9 mouse cellular contexts compared by ENCODE assay signal in the genomic region with DNA sequence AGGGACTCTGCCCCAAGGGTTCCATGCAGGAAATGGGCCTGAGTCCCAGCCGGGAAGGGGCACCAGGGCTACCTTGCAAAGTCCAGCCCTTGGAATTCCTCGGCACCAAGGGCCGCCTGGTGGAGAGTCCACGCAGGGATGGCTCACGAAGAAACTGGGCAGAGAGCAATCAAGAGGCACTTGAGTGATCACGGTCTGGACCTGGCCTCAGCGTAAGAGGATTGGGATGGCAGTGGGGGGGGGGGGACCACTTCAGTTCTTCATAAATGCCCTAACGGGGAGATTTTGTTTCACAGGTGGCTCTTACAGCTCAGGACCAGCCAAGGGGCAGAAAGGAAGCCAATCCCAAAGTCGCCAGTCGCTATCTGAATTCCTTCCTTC. TPM values are rescaled to one million over a fixed set of nuclear protein-coding genes. Genes with fewer than 3 reads are reported as not detected.
DNase-seq lines count a peak whose midpoint lies in the region; ATAC-seq lines count a peak whose summit lies in the region.
"Had no signal": no experiment of that assay in that cellular context is flagged by ENCODE, and none has a peak within 500 bp of the region (broad histone marks: within the 10 kb centered on the region; RNA-seq: fewer than 3 reads in every experiment).

No protein-coding gene starts in this region.

- peaks cover 34 to 53% of the 10 kb centered on the region in 2 experiments for H3K4me1 ChIP-seq in heart, embryonic 14.5 days (ENCODE audit: control insufficient read depth in 2 of 2, insufficient read depth in 2 of 2, low read length in 2 of 2)
- peaks cover 38% of the 10 kb centered on the region for H3K4me1 ChIP-seq in forebrain, embryonic 16.5 days (replicated peaks; ENCODE audit: control insufficient read depth, insufficient read depth, low read length)

- no peaks in the 10 kb centered on the region for H3K36me3 ChIP-seq in heart, embryonic 14.5 days (ENCODE audit: control insufficient read depth, insufficient read depth, low read length)
- H3K36me3 ChIP-seq in forebrain, embryonic 16.5 days (ENCODE audit: control insufficient read depth, insufficient read depth) = no peaks in the 10 kb centered on the region

- peak overlapping the region; percentile 72 to 79 for H3K27ac ChIP-seq in heart, embryonic 14.5 days (replicated peaks in 1 of 2; ENCODE audit: control insufficient read depth in 1 of 2, insufficient read depth in 1 of 2, low read depth in 2 of 2, low read length in 2 of 2)
- peak overlapping the region; percentile 87 for H3K27ac ChIP-seq in forebrain, embryonic 16.5 days (ENCODE audit: low read length)
- H3K27ac ChIP-seq: macrophage had no signal

- peak overlapping the region in 1 of 2 experiments; percentile 8; a peak in 1 of 4 replicates for H3K4me3 ChIP-seq in heart, embryonic 14.5 days (ENCODE audit: control insufficient read depth in 1 of 2, insufficient read depth in 1 of 2, low read depth in 1 of 2, low read length in 2 of 2)
- no peak overlapping the region for H3K4me3 ChIP-seq in forebrain, embryonic 16.5 days (replicated peaks; ENCODE audit: low read length)

- ATAC-seq in heart, embryonic 14.5 days (ENCODE audit: insufficient number of reproducible peaks, insufficient read depth, low FRiP score, low read depth) = no peak
- no peak for ATAC-seq in forebrain, embryonic 16.5 days

- no peak for DNase-seq in heart, adult 18-20 months
- peak; percentile 80 to 84 for DNase-seq in kidney, postnatal 36 days
- DNase-seq in neural tube, embryonic 10.5 days (ENCODE audit: extremely low spot score, low spot score) = peak; percentile 64
- DNase-seq in thymus, postnatal 25 days = no peak
- no peak for DNase-seq in thymus, postnatal 36 days
- DNase-seq in cerebellum, adult 18-20 months = no peak

- H3K27me3 ChIP-seq in heart, embryonic 14.5 days (ENCODE audit: control insufficient read depth, insufficient read depth, low read length) = no peaks in the 10 kb centered on the region
- no peaks in the 10 kb centered on the region for H3K27me3 ChIP-seq in forebrain, embryonic 16.5 days (replicated peaks; ENCODE audit: control insufficient read depth, insufficient read depth, low read length)

- H3K9me3 ChIP-seq in heart, embryonic 14.5 days (ENCODE audit: control insufficient read depth, low read length) = no peaks in the 10 kb centered on the region
- no peaks in the 10 kb centered on the region for H3K9me3 ChIP-seq in forebrain, embryonic 16.5 days (ENCODE audit: control insufficient read depth, low read length)

- 6% methylated on average over 10 of the region's 10 CpGs for WGBS in heart, embryonic 14.5 days
- WGBS in forebrain, embryonic 16.5 days = 9% methylated on average over 10 of the region's 10 CpGs

- peak overlapping the region; percentile 54 for H3K4me2 ChIP-seq in heart, embryonic 14.5 days (ENCODE audit: low read length)
- H3K4me2 ChIP-seq in forebrain, embryonic 16.5 days (ENCODE audit: low read length) = peak overlapping the region; percentile 34

- H3K9ac ChIP-seq in heart, embryonic 14.5 days (ENCODE audit: low read length) = peak overlapping the region; percentile 18
- peak overlapping the region; percentile 51 for H3K9ac ChIP-seq in forebrain, embryonic 16.5 days (replicated peaks; ENCODE audit: low read depth, low read length)

RNA-seq across cellular contexts. Expression of a gene that starts 41.7 kb away (rescaled TPM):
- 14.2 and 15.9 TPM in 2 replicates for polyA plus RNA-seq in heart, embryonic 14.5 days (2014; fragmentation: Nextera tagmentation; extraction: Ambion mirVana)
- 10 to 100 TPM; 68.5 to 72.7 TPM for total RNA-seq in heart, adult 18-20 months (2021)
- polyA plus RNA-seq in forebrain, embryonic 16.5 days (2015; fragmentation: Nextera tagmentation; extraction: Ambion mirVana) = 20.5 and 23.0 TPM in 2 replicates

Comparison
In these comparisons a context has a peak if more than half of its experiments do, and no peak if none do; other contexts are left out.
1. DNase-seq: peak in kidney, postnatal 36 days (2 of 2) and neural tube, embryonic 10.5 days (single experiment); none in heart, adult 18-20 months (0 of 2), thymus, postnatal 25 days (single experiment), thymus, postnatal 36 days (0 of 2) and cerebellum, adult 18-20 months (0 of 2).